Mouse (Mus musculus): ENCODE measurements around the gene G0s2. TPM values are rescaled to one million over a fixed set of nuclear protein-coding genes. Genes with fewer than 3 reads are reported as not detected.

G0s2 gene
- polyA plus RNA-seq, 1 experiment from 2014 or later: 38.2 TPM

DNA sequence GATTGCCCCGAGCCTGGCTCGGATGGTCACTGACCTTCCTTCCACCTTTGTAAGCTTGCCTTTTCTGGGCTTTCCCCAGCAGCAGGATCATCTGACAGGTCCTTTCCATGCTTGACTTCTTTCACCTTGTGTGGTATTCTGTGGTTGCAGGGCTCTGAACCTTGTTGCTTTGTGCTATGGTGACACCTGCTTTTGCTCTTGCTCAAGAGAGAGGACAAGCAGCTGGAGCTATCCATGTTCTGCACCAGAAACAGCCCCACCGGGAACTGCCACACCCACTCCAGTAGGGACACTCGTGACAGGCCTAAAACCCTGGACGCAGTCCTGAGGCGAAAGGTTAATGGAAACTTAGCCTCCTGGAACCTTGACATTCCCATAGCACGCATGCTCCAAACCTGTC is 21.6 kb downstream of the G0s2 start:
- Histone ChIP-seq H3K4me3 (no peak overlapping the region), H3K9ac (no peak overlapping the region), H3K36me3 (no peaks in the 10 kb centered on the region), H3K4me2 (no peak overlapping the region), H3K4me1 (replicated peaks) (peaks cover 8% of the 10 kb centered on the region; the same call in 1 of the 2 replicates), H3K9me3 (replicated peaks) (no peaks in the 10 kb centered on the region), H3K27me3 (replicated peaks) (no peaks in the 10 kb centered on the region; the same call in 1 of the 2 replicates), H3K27ac (ENCODE audit: poor library complexity, severe bottlenecking) (no peak overlapping the region)
- ATAC-seq (ENCODE audit: insufficient number of reproducible peaks, low FRiP score): no peak
- 75% methylated on average over 7 of the region's 7 CpGs for WGBS

DNA sequence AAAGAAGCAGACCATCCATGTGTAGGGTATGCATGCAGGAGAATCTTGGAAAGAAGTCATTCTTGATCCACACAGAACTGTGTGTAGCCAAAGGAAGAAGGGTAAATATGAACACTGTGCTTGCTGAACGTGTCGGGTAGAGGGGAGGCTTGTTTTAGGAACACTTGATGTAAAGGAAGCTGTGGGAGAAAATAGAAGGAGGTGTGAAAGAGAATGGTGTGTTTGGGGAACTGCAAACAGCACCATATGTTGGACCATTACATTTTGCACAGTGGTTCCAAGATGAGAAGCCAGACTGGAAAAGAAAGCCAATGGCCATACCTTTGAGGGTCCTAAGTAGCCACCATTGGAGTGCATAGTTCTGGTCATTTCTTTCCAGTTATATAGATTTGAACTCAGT is 23.0 kb downstream of the G0s2 start:
- no peak overlapping the region for H3K4me2 ChIP-seq
- no peak overlapping the region for H3K27ac ChIP-seq (ENCODE audit: poor library complexity, severe bottlenecking)
- H3K36me3 ChIP-seq: no peaks in the 10 kb centered on the region
- no peak overlapping the region for H3K4me3 ChIP-seq
- H3K9ac ChIP-seq: no peak overlapping the region
- H3K4me1 ChIP-seq (replicated peaks): 0 out of 2 replicates have a peak, but pooled peaks cover 7% of the 10 kb centered on the region
- WGBS: 85% methylated on average over 2 of the region's 2 CpGs
- no peak for ATAC-seq (ENCODE audit: insufficient number of reproducible peaks, low FRiP score)
- H3K27me3 ChIP-seq (replicated peaks): no peaks in the 10 kb centered on the region; the same call in 1 of the 2 replicates
- H3K9me3 ChIP-seq (replicated peaks): no peaks in the 10 kb centered on the region

DNA sequence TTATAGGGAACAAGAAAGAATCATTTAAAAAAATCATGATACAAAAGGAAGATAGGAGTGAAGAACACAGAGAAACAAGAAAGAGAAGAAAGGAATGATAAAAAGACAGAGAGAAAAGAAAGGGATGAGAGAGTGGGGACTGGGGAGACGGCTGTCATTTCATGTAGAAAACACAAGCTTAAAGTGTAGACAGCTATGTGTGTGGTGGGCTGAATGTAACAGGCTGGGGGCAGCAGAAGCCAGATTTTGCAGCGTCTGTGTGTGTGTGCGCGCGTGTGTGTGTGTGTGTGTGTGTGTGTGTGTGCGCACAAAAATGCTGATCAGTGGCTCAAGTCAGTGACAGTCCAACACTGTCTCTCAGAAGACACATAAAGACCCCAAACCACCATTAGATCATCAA is 28.8 kb downstream of the G0s2 start:
- WGBS: 61% methylated on average over 6 of the region's 6 CpGs
- Histone ChIP-seq H3K4me1 (replicated peaks) (peaks cover 9% of the 10 kb centered on the region), H3K9ac (no peak overlapping the region)

DNA sequence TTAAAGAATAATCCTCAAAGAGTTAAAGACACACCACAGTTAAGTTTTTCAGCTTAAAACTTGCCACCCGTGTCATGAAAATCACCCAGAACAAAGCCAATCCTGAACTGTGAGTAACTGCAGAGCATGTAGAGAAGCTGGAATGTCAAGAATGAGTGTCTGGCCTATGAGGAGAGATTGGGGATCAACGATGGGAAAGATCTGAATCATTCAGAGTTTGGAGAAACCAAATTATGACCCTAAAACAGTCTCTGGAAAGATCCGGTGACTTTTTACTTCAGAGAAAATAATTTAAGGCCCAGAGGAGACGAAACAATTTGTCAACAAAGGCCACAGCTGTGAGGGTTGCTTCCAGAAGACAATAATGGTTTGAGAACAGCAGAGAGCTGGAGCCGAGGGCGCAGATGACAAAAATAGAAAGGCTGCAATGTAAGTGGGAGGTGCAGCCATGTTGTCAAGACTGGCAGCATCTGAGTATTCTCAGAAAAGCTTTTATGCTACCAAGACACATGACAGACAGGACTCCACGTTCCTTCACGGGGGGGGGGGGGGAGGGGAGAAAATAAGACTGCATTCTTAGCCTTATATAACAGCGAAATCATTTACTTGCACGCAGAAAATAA is 29.3 kb downstream of the G0s2 start:
- WGBS: 39% methylated on average over 10 of the region's 10 CpGs
- no peaks in the 10 kb centered on the region for H3K27me3 ChIP-seq (replicated peaks)
- no peaks in the 10 kb centered on the region for H3K36me3 ChIP-seq
- H3K4me3 ChIP-seq: no peak overlapping the region
- peak; percentile 61; the same call in 1 of the 2 replicates for ATAC-seq (ENCODE audit: insufficient number of reproducible peaks, low FRiP score)
- no peak overlapping the region for H3K9ac ChIP-seq
- H3K9me3 ChIP-seq (replicated peaks): no peaks in the 10 kb centered on the region
- H3K4me1 ChIP-seq (replicated peaks): peaks cover 9% of the 10 kb centered on the region
- H3K4me2 ChIP-seq: no peak overlapping the region; the same call in 1 of the 2 replicates
- H3K27ac ChIP-seq (ENCODE audit: poor library complexity, severe bottlenecking): peak overlapping the region; percentile 76

More for the DNA sequence above, 28.8 kb downstream of the G0s2 start:
- Histone ChIP-seq H3K36me3 (no peaks in the 10 kb centered on the region), H3K4me3 (no peak overlapping the region), H3K27me3 (replicated peaks) (no peaks in the 10 kb centered on the region), H3K27ac (ENCODE audit: poor library complexity, severe bottlenecking) (peak overlapping the region; percentile 25; the same call in 1 of the 2 replicates), H3K9me3 (replicated peaks) (no peaks in the 10 kb centered on the region), H3K4me2 (no peak overlapping the region)
- no peak for ATAC-seq (ENCODE audit: insufficient number of reproducible peaks, low FRiP score)

DNA sequence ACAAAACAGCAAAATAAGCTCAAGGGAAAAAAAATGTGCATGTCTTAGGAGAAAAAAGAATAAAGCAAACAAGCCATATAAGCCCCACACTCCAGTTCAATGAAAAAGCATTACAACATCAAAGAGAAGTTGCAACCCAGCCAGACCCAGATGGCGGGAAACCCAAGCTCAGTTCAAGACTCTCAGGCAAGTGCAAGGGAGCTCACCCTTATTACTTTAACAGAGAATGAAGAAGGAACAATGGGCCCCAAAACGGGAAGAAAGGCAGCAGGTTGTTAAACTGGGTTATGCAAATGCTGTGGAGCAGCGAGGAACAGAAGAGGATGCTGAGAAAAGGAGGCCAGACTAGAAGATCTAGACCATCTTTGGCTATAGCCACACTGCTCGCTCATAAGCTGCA is 30.2 kb downstream of the G0s2 start:
- WGBS: 73% methylated on average over 4 of the region's 4 CpGs
- Histone ChIP-seq H3K27me3 (replicated peaks) (no peaks in the 10 kb centered on the region), H3K4me2 (no peak overlapping the region), H3K9me3 (replicated peaks) (no peaks in the 10 kb centered on the region), H3K27ac (ENCODE audit: poor library complexity, severe bottlenecking) (peak overlapping the region; percentile 76), H3K9ac (no peak overlapping the region), H3K4me3 (no peak overlapping the region), H3K4me1 (replicated peaks) (peaks cover 9% of the 10 kb centered on the region), H3K36me3 (no peaks in the 10 kb centered on the region)
- ATAC-seq (ENCODE audit: insufficient number of reproducible peaks, low FRiP score): no peak

DNA sequence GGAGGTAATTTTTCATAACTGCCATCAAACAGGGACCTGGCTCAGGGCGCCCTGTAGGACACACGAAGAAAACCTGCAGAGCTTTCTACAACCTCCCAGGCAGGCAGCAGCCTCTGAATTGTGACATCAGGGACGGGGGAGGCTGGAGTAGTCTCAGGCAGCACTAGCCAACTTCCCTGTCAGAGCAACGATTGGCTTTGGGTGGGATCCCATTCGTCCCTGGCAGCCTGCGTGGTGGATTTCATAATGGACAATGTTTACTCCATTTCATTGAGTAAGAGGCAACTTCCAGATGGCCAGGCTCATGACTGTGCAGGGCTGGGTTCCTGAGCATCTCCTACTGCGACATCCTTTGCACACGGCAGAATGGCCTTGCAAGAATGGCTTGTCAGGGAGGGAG is 30.8 kb downstream of the G0s2 start:
- 75% methylated on average over 8 of the region's 8 CpGs for WGBS
- Histone ChIP-seq H3K27ac (ENCODE audit: poor library complexity, severe bottlenecking) (no peak overlapping the region), H3K9me3 (replicated peaks) (no peaks in the 10 kb centered on the region), H3K27me3 (replicated peaks) (no peaks in the 10 kb centered on the region), H3K4me1 (replicated peaks) (peaks cover 9% of the 10 kb centered on the region), H3K4me2 (no peak overlapping the region), H3K9ac (no peak overlapping the region), H3K4me3 (no peak overlapping the region), H3K36me3 (no peaks in the 10 kb centered on the region)
- ATAC-seq (ENCODE audit: insufficient number of reproducible peaks, low FRiP score): no peak

DNA sequence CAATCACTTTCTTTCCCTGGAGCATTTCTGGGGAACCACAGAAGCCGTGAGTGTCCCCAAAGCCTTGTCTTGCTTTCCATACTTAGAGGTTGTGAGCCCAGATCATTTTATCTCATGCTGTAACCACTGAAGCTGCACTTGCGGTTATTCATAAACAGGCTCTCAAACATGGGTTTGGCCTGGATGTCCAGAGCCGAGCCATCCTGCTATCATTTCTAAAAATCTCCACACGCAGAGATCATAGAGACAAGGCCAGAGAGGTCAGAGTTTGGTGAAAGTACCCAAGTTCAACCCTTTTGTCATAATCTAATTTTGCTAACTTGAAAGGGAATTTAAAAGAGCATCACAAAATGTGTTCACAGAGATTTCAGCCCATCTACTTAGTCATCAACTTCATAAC is 31.6 kb downstream of the G0s2 start:
- WGBS: 80% methylated on average over 4 of the region's 4 CpGs
- no peaks in the 10 kb centered on the region for H3K36me3 ChIP-seq
- no peak overlapping the region for H3K4me2 ChIP-seq
- H3K4me1 ChIP-seq (replicated peaks): peaks cover 9% of the 10 kb centered on the region
- no peaks in the 10 kb centered on the region for H3K27me3 ChIP-seq (replicated peaks)
- H3K4me3 ChIP-seq: no peak overlapping the region
- no peaks in the 10 kb centered on the region for H3K9me3 ChIP-seq (replicated peaks)
- H3K27ac ChIP-seq (ENCODE audit: poor library complexity, severe bottlenecking): no peak overlapping the region
- no peak for ATAC-seq (ENCODE audit: insufficient number of reproducible peaks, low FRiP score)
- no peak overlapping the region for H3K9ac ChIP-seq

DNA sequence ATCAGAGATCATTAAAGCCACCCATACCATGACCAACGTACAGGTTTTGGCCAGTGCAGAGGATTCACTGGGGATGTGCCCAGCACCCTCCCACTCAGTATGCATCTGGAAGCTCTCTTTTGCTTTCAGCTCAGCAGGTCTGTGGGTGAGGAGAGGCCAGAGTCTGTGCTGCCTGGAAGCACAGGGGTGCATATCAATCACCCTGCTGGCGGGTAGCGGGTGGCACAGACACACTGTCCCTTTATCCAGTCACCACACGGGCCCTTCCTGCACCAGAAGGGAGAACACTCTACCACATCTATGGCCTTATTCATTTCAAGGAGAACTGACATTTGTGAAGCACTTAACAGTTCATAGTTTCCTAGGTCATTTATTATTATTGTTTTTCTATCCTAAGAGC is 34.6 kb downstream of the G0s2 start:
- no peak overlapping the region for H3K4me2 ChIP-seq
- H3K27me3 ChIP-seq (replicated peaks): no peaks in the 10 kb centered on the region
- no peaks in the 10 kb centered on the region for H3K9me3 ChIP-seq (replicated peaks)
- H3K4me1 ChIP-seq (replicated peaks): peaks cover 5% of the 10 kb centered on the region
- 50% methylated on average over 4 of the region's 4 CpGs for WGBS
- H3K9ac ChIP-seq: no peak overlapping the region
- ATAC-seq (ENCODE audit: insufficient number of reproducible peaks, low FRiP score): no peak
- H3K27ac ChIP-seq (ENCODE audit: poor library complexity, severe bottlenecking): no peak overlapping the region
- H3K4me3 ChIP-seq: no peak overlapping the region
- no peaks in the 10 kb centered on the region for H3K36me3 ChIP-seq

DNA sequence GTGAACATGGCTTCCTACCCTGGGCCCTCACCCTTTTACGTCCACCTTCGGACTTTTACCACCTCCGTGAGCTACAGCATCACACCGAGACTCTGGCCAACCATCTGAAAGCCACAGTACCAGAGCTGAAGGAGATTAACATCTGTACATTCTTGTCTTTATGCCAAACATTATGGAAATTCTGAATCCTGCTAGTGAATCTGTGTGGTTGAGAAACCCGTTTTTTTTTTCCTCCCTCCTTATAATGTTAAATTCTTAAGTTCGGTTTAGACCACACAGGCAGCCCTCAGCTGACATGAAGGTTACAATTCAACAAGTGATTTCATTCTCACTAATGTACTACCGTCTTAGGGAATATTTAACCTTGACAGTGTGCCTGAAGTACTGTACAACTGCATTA is 38.1 kb downstream of the G0s2 start:
- Histone ChIP-seq H3K9me3 (replicated peaks) (no peaks in the 10 kb centered on the region), H3K9ac (no peak overlapping the region), H3K4me2 (no peak overlapping the region), H3K27me3 (replicated peaks) (no peaks in the 10 kb centered on the region), H3K36me3 (no peaks in the 10 kb centered on the region), H3K27ac (ENCODE audit: poor library complexity, severe bottlenecking) (no peak overlapping the region), H3K4me3 (no peak overlapping the region), H3K4me1 (replicated peaks) (peaks cover 13% of the 10 kb centered on the region)
- ATAC-seq (ENCODE audit: insufficient number of reproducible peaks, low FRiP score): no peak
- 79% methylated on average over 7 of the region's 7 CpGs for WGBS

DNA sequence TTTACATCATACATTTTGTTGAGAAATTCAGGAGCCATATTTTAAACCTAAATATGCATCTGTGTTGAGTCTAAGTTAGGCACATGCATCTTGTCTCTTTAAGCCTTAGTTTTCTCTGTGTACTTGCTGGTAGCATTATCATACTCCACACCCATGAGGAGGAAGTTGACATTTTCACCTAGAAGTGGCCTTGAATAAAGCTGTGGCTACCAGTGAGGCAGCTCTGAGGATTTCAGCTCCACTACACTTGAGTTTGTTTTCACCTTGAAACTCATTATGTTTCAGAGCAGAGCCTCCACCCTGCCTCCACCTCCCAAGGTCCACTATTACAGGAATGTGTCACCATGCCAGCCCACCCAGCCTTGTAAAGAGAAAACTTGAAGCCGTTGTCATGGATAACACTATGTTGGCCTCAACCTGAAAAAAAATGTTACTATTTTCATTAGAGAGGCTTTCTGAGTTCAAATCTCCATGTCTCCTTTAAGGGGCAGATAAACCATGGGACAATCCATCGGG is 38.8 kb downstream of the G0s2 start:
- ATAC-seq (ENCODE audit: insufficient number of reproducible peaks, low FRiP score): no peak

DNA sequence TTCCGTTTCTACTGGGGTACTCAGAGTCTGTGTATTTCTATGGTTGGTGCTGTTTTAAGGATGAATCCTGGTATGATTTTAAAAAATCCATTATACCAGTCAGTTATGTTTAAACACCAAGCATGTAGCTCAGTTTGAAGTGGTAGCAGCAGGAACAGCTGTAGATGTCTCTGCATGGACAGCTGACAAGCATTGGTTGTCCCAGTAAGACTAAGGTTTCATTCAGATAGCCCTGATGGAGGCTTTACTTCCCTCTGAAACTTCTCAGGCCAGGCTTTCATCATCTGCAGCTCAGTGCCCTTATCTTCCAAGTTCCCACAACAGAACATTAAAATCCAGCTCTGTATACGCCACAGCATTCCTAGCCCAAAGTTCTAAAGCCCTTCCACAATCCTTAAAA is 40.3 kb downstream of the G0s2 start:
- ATAC-seq (ENCODE audit: insufficient number of reproducible peaks, low FRiP score): no peak
- no peaks in the 10 kb centered on the region for H3K27me3 ChIP-seq (replicated peaks)
- no peak overlapping the region for H3K27ac ChIP-seq (ENCODE audit: poor library complexity, severe bottlenecking)
- H3K9ac ChIP-seq: no peak overlapping the region
- H3K9me3 ChIP-seq (replicated peaks): no peaks in the 10 kb centered on the region
- H3K4me2 ChIP-seq: no peak overlapping the region
- peaks cover 13% of the 10 kb centered on the region for H3K4me1 ChIP-seq (replicated peaks)
- WGBS: 73% methylated on average over 2 of the region's 2 CpGs
- no peaks in the 10 kb centered on the region for H3K36me3 ChIP-seq
- no peak overlapping the region for H3K4me3 ChIP-seq

More for the DNA sequence above, 38.8 kb downstream of the G0s2 start:
- Histone ChIP-seq H3K4me3 (no peak overlapping the region), H3K9me3 (replicated peaks) (no peaks in the 10 kb centered on the region), H3K4me2 (no peak overlapping the region), H3K27ac (ENCODE audit: poor library complexity, severe bottlenecking) (no peak overlapping the region), H3K27me3 (replicated peaks) (no peaks in the 10 kb centered on the region), H3K36me3 (no peaks in the 10 kb centered on the region), H3K4me1 (replicated peaks) (peaks cover 13% of the 10 kb centered on the region), H3K9ac (no peak overlapping the region)
- WGBS: 83% methylated on average over 2 of the region's 2 CpGs

DNA sequence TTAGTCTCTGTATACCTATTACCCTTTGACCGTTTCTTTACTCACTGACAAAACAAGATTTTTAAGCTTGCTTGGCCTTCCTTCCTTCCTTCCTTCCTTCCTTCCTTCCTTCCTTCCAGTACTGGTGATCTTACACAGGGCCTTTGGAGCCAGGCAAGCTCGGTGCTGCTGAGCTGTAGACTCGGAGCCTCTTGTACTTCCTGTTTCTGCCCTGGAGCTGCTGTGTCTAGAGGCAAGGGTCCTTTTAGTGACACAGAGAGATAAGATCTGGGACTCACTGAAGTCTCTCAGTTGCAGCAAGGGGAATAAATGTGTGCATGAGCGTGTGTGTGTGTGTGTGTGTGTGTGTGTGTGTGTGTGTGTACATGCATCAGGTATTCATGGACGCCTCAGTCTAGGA is 42.1 kb downstream of the G0s2 start:
- no peak overlapping the region for H3K4me3 ChIP-seq
- no peak for ATAC-seq (ENCODE audit: insufficient number of reproducible peaks, low FRiP score)
- 51% methylated on average over 5 of the region's 5 CpGs for WGBS
- peaks cover 13% of the 10 kb centered on the region for H3K4me1 ChIP-seq (replicated peaks)
- no peaks in the 10 kb centered on the region for H3K27me3 ChIP-seq (replicated peaks)
- no peaks in the 10 kb centered on the region for H3K9me3 ChIP-seq (replicated peaks)
- no peak overlapping the region for H3K27ac ChIP-seq (ENCODE audit: poor library complexity, severe bottlenecking)
- H3K4me2 ChIP-seq: no peak overlapping the region
- H3K36me3 ChIP-seq: no peaks in the 10 kb centered on the region
- H3K9ac ChIP-seq: no peak overlapping the region
